Mouse (Mus musculus) hindbrain, embryonic 14.5 days (tissue): ENCODE results near the gene Sirt7. TPM values are rescaled to one million over a fixed set of nuclear protein-coding genes. Genes with fewer than 3 reads are reported as not detected.

Experiments
- microRNA-seq: library from miRNA; unstranded; fragments of <30 nt; microRNA quantifications from one replicate; pipeline ENCODE4, GENCODE M21; 2016
- polyA plus RNA-seq: library from polyadenylated mRNA; unstranded; fragments of >200 nt; fragmentation: Nextera tagmentation; extraction: Ambion mirVana; gene quantifications from 2 replicates; pipeline ENCODE4 v1.2.1, GENCODE M21; 2014

The Sirt7 gene
- polyA plus RNA-seq, 1 experiment from 2014 or later = 37.0 TPM

Small RNA genes lying within 50 kb of the gene (microRNA-seq; reads per million reads assigned to microRNA genes)
- gene Mir6936 = 0.81 reads per million

Other genes with a start within 250 kb of the Sirt7 start
- 85.6 and 90.1 TPM in 2 replicates for gene Faap100, start 246.5 kb downstream of the Sirt7 start, polyA plus RNA-seq
- 37.4 and 39.3 TPM in 2 replicates for gene Nploc4, start 187.5 kb downstream of the Sirt7 start, polyA plus RNA-seq
- gene Tspan10, start 182.6 kb downstream of the Sirt7 start, polyA plus RNA-seq = not detected in 2 replicates
- 0.40 TPM in 2 replicates for gene Pde6g, start 171.7 kb downstream of the Sirt7 start, polyA plus RNA-seq
- 11.4 and 12.4 TPM in 2 replicates for gene Oxld1, start 167.2 kb downstream of the Sirt7 start, polyA plus RNA-seq
- 19.9 and 20.8 TPM in 2 replicates for gene Ccdc137, start 167.1 kb downstream of the Sirt7 start, polyA plus RNA-seq
- 56.1 and 56.3 TPM in 2 replicates for gene Arl16, start 157.6 kb downstream of the Sirt7 start, polyA plus RNA-seq
- gene Mrpl12, start 140.6 kb downstream of the Sirt7 start, polyA plus RNA-seq = 131 and 132 TPM in 2 replicates
- gene Slc25a10, start 133.4 kb downstream of the Sirt7 start, polyA plus RNA-seq = 28.5 and 29.8 TPM in 2 replicates
- 0.27 and 0.32 TPM in 2 replicates for gene Gcgr, start 94.5 kb downstream of the Sirt7 start, polyA plus RNA-seq
- gene Mcrip1, start 75.5 kb downstream of the Sirt7 start, polyA plus RNA-seq = 248 and 261 TPM in 2 replicates
- 0.29 TPM in 1 of 2 replicates, not detected in the other for gene Ppp1r27, start 74.1 kb downstream of the Sirt7 start, polyA plus RNA-seq
- 295 and 326 TPM in 2 replicates for gene P4hb, start 52.0 kb downstream of the Sirt7 start, polyA plus RNA-seq
- gene Arhgdia, start 43.6 kb downstream of the Sirt7 start, polyA plus RNA-seq = 435 and 490 TPM in 2 replicates
- 237 and 252 TPM in 2 replicates for gene Alyref, start 26.9 kb downstream of the Sirt7 start, polyA plus RNA-seq
- gene Anapc11, start 26.8 kb downstream of the Sirt7 start, polyA plus RNA-seq = 227 and 229 TPM in 2 replicates
- 0.83 and 1.5 TPM in 2 replicates for gene Npb, start 16.8 kb downstream of the Sirt7 start, polyA plus RNA-seq
- 173 and 181 TPM in 2 replicates for gene Pcyt2, start 7.3 kb downstream of the Sirt7 start, polyA plus RNA-seq
- gene Mafg, start 8.4 kb upstream of the Sirt7 start, polyA plus RNA-seq = 35.4 and 37.8 TPM in 2 replicates
- 16.8 and 17.9 TPM in 2 replicates for gene Pycr1, start 18.5 kb upstream of the Sirt7 start, polyA plus RNA-seq
- gene Myadml2, start 22.9 kb upstream of the Sirt7 start, polyA plus RNA-seq = 1.1 and 1.4 TPM in 2 replicates
- gene Notum, start 35.9 kb upstream of the Sirt7 start, polyA plus RNA-seq = 2.2 and 3.5 TPM in 2 replicates
- gene Aspscr1, start 47.7 kb upstream of the Sirt7 start, polyA plus RNA-seq = 123 and 136 TPM in 2 replicates
- 95.7 and 106 TPM in 2 replicates for gene Cenpx, start 88.5 kb upstream of the Sirt7 start, polyA plus RNA-seq
- gene Lrrc45, start 88.7 kb upstream of the Sirt7 start, polyA plus RNA-seq = 52.7 and 56.5 TPM in 2 replicates
- 124 and 134 TPM in 2 replicates for gene Rac3, start 96.2 kb upstream of the Sirt7 start, polyA plus RNA-seq
- gene Dcxr, start 102.0 kb upstream of the Sirt7 start, polyA plus RNA-seq = 9.0 and 13.7 TPM in 2 replicates
- 0.64 and 0.90 TPM in 2 replicates for gene Cbr2, start 106.9 kb upstream of the Sirt7 start, polyA plus RNA-seq
- gene Hmga1b, start 137.6 kb upstream of the Sirt7 start, polyA plus RNA-seq = 1.8 and 2.2 TPM in 2 replicates
- gene Rfng, start 159.0 kb upstream of the Sirt7 start, polyA plus RNA-seq = 86.1 and 87.0 TPM in 2 replicates
- gene Gps1, start 159.0 kb upstream of the Sirt7 start, polyA plus RNA-seq = 288 and 307 TPM in 2 replicates
- 43.8 and 43.9 TPM in 2 replicates for gene Dus1l, start 171.2 kb upstream of the Sirt7 start, polyA plus RNA-seq
- 119 and 135 TPM in 2 replicates for gene Fasn, start 199.3 kb upstream of the Sirt7 start, polyA plus RNA-seq